Mouse (Mus musculus) ES-E14 (cell line): ENCODE data around the gene Sirt4.

Source experiments
- CHD2 ChIP-seq: IDR thresholded peaks from 2 replicates; pipeline ENCODE4 v1.6.1; 2014; ENCODE audit warnings: mild to moderate bottlenecking, low read depth, low read length, inconsistent platforms
- HCFC1 ChIP-seq: IDR thresholded peaks from 2 replicates; pipeline ENCODE4 v1.6.1; 2012; ENCODE audit warnings: low read length, inconsistent platforms, borderline replicate concordance; ENCODE audit not compliant: insufficient read depth
- MAFK ChIP-seq: IDR thresholded peaks from 2 replicates; pipeline ENCODE4 v1.6.1; 2014; ENCODE audit warnings: mild to moderate bottlenecking, low read depth, low read length, inconsistent platforms; ENCODE audit not compliant: insufficient read depth
- ZNF384 ChIP-seq: IDR thresholded peaks from 2 replicates; pipeline ENCODE4 v1.6.1; 2012; ENCODE audit warnings: low read depth, low read length, inconsistent platforms

DNA sequence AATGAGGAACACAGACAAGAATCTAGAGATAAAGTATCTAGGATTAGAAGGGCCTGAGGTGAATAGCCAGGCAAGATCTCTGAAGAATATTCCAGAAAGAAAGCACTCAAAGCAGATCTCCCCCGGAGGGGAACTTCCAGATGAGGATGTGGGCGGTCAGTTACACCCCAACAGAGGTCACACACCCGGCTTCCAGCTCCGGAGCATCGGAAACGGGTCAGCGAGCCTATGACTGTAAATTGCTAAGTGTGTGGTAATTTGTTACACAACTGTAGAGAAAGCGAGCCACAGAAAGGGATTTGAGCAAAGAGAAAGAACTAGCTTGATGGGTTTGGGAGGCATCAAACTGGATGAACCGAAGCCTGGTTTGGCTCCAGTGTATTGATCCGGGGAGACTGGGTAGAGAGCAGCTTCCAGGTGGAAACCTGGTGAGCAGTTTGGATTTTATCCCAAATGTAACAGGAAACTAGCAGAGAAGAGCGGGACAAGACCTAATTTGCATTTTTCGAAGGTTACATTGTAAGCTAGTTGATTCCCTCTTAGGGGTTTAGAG, 15.9 kb upstream of the Sirt4 start:
- TF ChIP-seq HCFC1: no peak
- TF ChIP-seq ZNF384: no peak
- no peak for TF ChIP-seq CHD2
- no peak for TF ChIP-seq MAFK
